Mouse (Mus musculus): ENCODE results near the gene Chid1. TPM values are rescaled to one million over a fixed set of nuclear protein-coding genes. Genes with fewer than 3 reads are reported as not detected.

Gene Chid1
- polyA plus RNA-seq, 1 experiment from 2014 or later: 69.8 TPM

GRCm38 (mm10) chr7:141484186-141485120 lies 55.2 kb downstream of the Chid1 start:
- Histone ChIP-seq H3K9ac (ENCODE audit: low read depth, low read length) (no peak overlapping the region), H3K27ac (ENCODE audit: low read length) (no peak overlapping the region), H3K36me3 (ENCODE audit: control insufficient read depth, insufficient read depth, low read length) (no peaks in the 10 kb centered on the region), H3K27me3 (replicated peaks; ENCODE audit: control insufficient read depth, insufficient read depth, low read length) (peaks cover 18% of the 10 kb centered on the region; the same call in 1 of the 2 replicates), H3K4me3 (ENCODE audit: low read length) (no peak overlapping the region), H3K4me1 (ENCODE audit: control insufficient read depth, insufficient read depth, low read length) (peaks cover 20% of the 10 kb centered on the region), H3K9me3 (ENCODE audit: control insufficient read depth, low read length) (no peaks in the 10 kb centered on the region), H3K4me2 (ENCODE audit: low read depth, low read length) (no peak overlapping the region)
- no peak for ATAC-seq
- WGBS: 71% methylated on average over 5 of the region's 5 CpGs

DNA sequence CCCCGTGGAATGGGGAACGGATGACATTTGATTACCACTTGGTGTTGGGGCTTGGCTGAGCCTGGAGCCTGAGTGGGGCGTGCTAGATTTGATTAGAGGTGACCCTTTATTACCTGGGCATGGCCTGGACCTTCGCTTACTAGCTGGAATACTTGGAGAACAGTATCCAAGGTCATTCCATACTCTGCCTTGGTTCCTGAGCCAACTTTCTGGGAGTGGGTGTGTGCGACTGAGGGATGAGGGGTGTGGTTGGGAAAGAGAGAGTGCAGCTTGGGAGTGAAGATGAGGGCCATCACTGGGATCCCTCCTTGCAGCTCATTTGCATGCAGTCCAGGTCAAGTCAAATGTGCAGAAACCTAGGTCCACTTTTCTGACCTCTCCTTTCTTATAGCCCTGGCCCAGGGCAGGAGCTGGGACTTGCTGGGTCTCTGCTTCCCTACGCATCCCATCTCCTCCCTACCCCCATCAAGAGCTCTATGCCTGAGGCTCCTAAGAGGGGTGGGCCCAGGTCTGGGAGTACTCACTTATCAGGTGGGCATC lies 56.5 kb downstream of the Chid1 start:
- Histone ChIP-seq H3K4me3 (ENCODE audit: low read length) (no peak overlapping the region), H3K4me1 (ENCODE audit: control insufficient read depth, insufficient read depth, low read length) (peaks cover 24% of the 10 kb centered on the region), H3K27me3 (replicated peaks; ENCODE audit: control insufficient read depth, insufficient read depth, low read length) (peaks cover 18% of the 10 kb centered on the region; the same call in 1 of the 2 replicates), H3K9ac (ENCODE audit: low read depth, low read length) (no peak overlapping the region), H3K4me2 (ENCODE audit: low read depth, low read length) (no peak overlapping the region), H3K9me3 (ENCODE audit: control insufficient read depth, low read length) (no peaks in the 10 kb centered on the region), H3K36me3 (ENCODE audit: control insufficient read depth, insufficient read depth, low read length) (no peaks in the 10 kb centered on the region), H3K27ac (ENCODE audit: low read length) (no peak overlapping the region)
- 69% methylated on average over 6 of the region's 6 CpGs for WGBS
- ATAC-seq: no peak

GRCm38 (mm10) chr7:141482531-141483024 lies 57.1 kb downstream of the Chid1 start:
- WGBS: 10% methylated on average over 11 of the region's 11 CpGs
- peaks cover 18% of the 10 kb centered on the region; the same call in 1 of the 2 replicates for H3K27me3 ChIP-seq (replicated peaks; ENCODE audit: control insufficient read depth, insufficient read depth, low read length)
- H3K27ac ChIP-seq (ENCODE audit: low read length): no peak overlapping the region
- peaks cover 30% of the 10 kb centered on the region for H3K4me1 ChIP-seq (ENCODE audit: control insufficient read depth, insufficient read depth, low read length)
- H3K9ac ChIP-seq (ENCODE audit: low read depth, low read length): peak overlapping the region; percentile 63
- no peak for ATAC-seq
- no peaks in the 10 kb centered on the region for H3K36me3 ChIP-seq (ENCODE audit: control insufficient read depth, insufficient read depth, low read length)
- H3K4me2 ChIP-seq (ENCODE audit: low read depth, low read length): peak overlapping the region; percentile 97
- no peaks in the 10 kb centered on the region for H3K9me3 ChIP-seq (ENCODE audit: control insufficient read depth, low read length)
- H3K4me3 ChIP-seq (ENCODE audit: low read length): peak overlapping the region; percentile 55

GRCm38 (mm10) chr7:141481498-141482401 lies 57.9 kb downstream of the Chid1 start:
- H3K27me3 ChIP-seq (replicated peaks; ENCODE audit: control insufficient read depth, insufficient read depth, low read length): peaks cover 18% of the 10 kb centered on the region; the same call in 1 of the 2 replicates
- H3K4me3 ChIP-seq (ENCODE audit: low read length): peak overlapping the region; percentile 55
- no peaks in the 10 kb centered on the region for H3K9me3 ChIP-seq (ENCODE audit: control insufficient read depth, low read length)
- no peaks in the 10 kb centered on the region for H3K36me3 ChIP-seq (ENCODE audit: control insufficient read depth, insufficient read depth, low read length)
- H3K27ac ChIP-seq (ENCODE audit: low read length): no peak overlapping the region
- no peak; the same call in 1 of the 2 replicates for ATAC-seq
- H3K4me2 ChIP-seq (ENCODE audit: low read depth, low read length): peak overlapping the region; percentile 97
- peak overlapping the region; percentile 63 for H3K9ac ChIP-seq (ENCODE audit: low read depth, low read length)
- WGBS: 1% methylated on average over 80 of the region's 81 CpGs
- peaks cover 38% of the 10 kb centered on the region for H3K4me1 ChIP-seq (ENCODE audit: control insufficient read depth, insufficient read depth, low read length)

- ATAC-seq: peak; percentile 38
- Histone ChIP-seq H3K27me3 (replicated peaks; ENCODE audit: control insufficient read depth, insufficient read depth, low read length) (peaks cover 18% of the 10 kb centered on the region; the same call in 1 of the 2 replicates), H3K36me3 (ENCODE audit: control insufficient read depth, insufficient read depth, low read length) (no peaks in the 10 kb centered on the region), H3K4me3 (ENCODE audit: low read length) (peak overlapping the region; percentile 55), H3K4me1 (ENCODE audit: control insufficient read depth, insufficient read depth, low read length) (peaks cover 45% of the 10 kb centered on the region), H3K9me3 (ENCODE audit: control insufficient read depth, low read length) (no peaks in the 10 kb centered on the region), H3K9ac (ENCODE audit: low read depth, low read length) (0 out of 2 replicates have a peak overlapping the region, but pooled peaks have one; percentile 19), H3K4me2 (ENCODE audit: low read depth, low read length) (peak overlapping the region; percentile 97), H3K27ac (ENCODE audit: low read length) (no peak overlapping the region)
- 9% methylated on average over 10 of the region's 10 CpGs for WGBS
Measured at GRCm38 (mm10) chr7:141480842-141481497, 58.7 kb downstream of the Chid1 start.

GRCm38 (mm10) chr7:141478270-141478748 lies 61.3 kb downstream of the Chid1 start:
- H3K36me3 ChIP-seq (ENCODE audit: control insufficient read depth, insufficient read depth, low read length): no peaks in the 10 kb centered on the region
- H3K4me2 ChIP-seq (ENCODE audit: low read depth, low read length): 0 out of 2 replicates have a peak overlapping the region, but pooled peaks have one; percentile 1
- H3K27me3 ChIP-seq (replicated peaks; ENCODE audit: control insufficient read depth, insufficient read depth, low read length): peaks cover 18% of the 10 kb centered on the region; the same call in 1 of the 2 replicates
- peak overlapping the region; percentile 61; the same call in 1 of the 2 replicates for H3K9ac ChIP-seq (ENCODE audit: low read depth, low read length)
- H3K4me3 ChIP-seq (ENCODE audit: low read length): no peak overlapping the region
- H3K9me3 ChIP-seq (ENCODE audit: control insufficient read depth, low read length): no peaks in the 10 kb centered on the region
- ATAC-seq: no peak
- peaks cover 59% of the 10 kb centered on the region for H3K4me1 ChIP-seq (ENCODE audit: control insufficient read depth, insufficient read depth, low read length)
- WGBS: 55% methylated on average over 5 of the region's 5 CpGs
- peak overlapping the region; percentile 97 for H3K27ac ChIP-seq (ENCODE audit: low read length)

GRCm38 (mm10) chr7:141477578-141478269 lies 61.9 kb downstream of the Chid1 start:
- Histone ChIP-seq H3K9ac (ENCODE audit: low read depth, low read length) (peak overlapping the region; percentile 61), H3K9me3 (ENCODE audit: control insufficient read depth, low read length) (no peaks in the 10 kb centered on the region), H3K4me3 (ENCODE audit: low read length) (peak overlapping the region; percentile 88; the same call in 1 of the 2 replicates), H3K4me1 (ENCODE audit: control insufficient read depth, insufficient read depth, low read length) (peaks cover 59% of the 10 kb centered on the region), H3K27me3 (replicated peaks; ENCODE audit: control insufficient read depth, insufficient read depth, low read length) (peaks cover 16% of the 10 kb centered on the region; the same call in 1 of the 2 replicates), H3K27ac (ENCODE audit: low read length) (peak overlapping the region; percentile 97), H3K4me2 (ENCODE audit: low read depth, low read length) (peak overlapping the region; percentile 93), H3K36me3 (ENCODE audit: control insufficient read depth, insufficient read depth, low read length) (no peaks in the 10 kb centered on the region)
- no peak for ATAC-seq
- WGBS: 36% methylated on average over 4 of the region's 4 CpGs

- peak overlapping the region; percentile 97 for H3K27ac ChIP-seq (ENCODE audit: low read length)
- H3K4me3 ChIP-seq (ENCODE audit: low read length): peak overlapping the region; percentile 88
- no peaks in the 10 kb centered on the region for H3K9me3 ChIP-seq (ENCODE audit: control insufficient read depth, low read length)
- no peak for ATAC-seq
- H3K4me2 ChIP-seq (ENCODE audit: low read depth, low read length): peak overlapping the region; percentile 93
- H3K36me3 ChIP-seq (ENCODE audit: control insufficient read depth, insufficient read depth, low read length): no peaks in the 10 kb centered on the region
- peaks cover 8% of the 10 kb centered on the region; the same call in 1 of the 2 replicates for H3K27me3 ChIP-seq (replicated peaks; ENCODE audit: control insufficient read depth, insufficient read depth, low read length)
- peak overlapping the region; percentile 61 for H3K9ac ChIP-seq (ENCODE audit: low read depth, low read length)
- H3K4me1 ChIP-seq (ENCODE audit: control insufficient read depth, insufficient read depth, low read length): peaks cover 51% of the 10 kb centered on the region
- 24% methylated on average over 7 of the region's 7 CpGs for WGBS
Measured at GRCm38 (mm10) chr7:141476981-141477370, 62.7 kb downstream of the Chid1 start.
